Mouse (Mus musculus) right cerebral cortex, postnatal 14 days (tissue): ENCODE results near the gene Rbm10.

Experiments used
- DNase-seq: peaks from one replicate; pipeline ENCODE4 v3.0.0; 2022

Gene Rbm10

GRCm38 (mm10) chrX:20617176-20617902 is at the start of gene Rbm10, which contains the start of gene Ndufb11:
Gene Rbm10 (plus strand): TSS chrX:20617503.
Gene Ndufb11 (minus strand): TSS chrX:20617619.
- DNase-seq = peak; percentile 77

- no peak for DNase-seq
Observed at GRCm38 (mm10) chrX:20571024-20571423, 46.3 kb upstream of the Rbm10 start.

- DNase-seq = no peak
Observed at GRCm38 (mm10) chrX:20572683-20573082, 44.6 kb upstream of the Rbm10 start.

GRCm38 (mm10) chrX:20573927-20574326 is 43.4 kb upstream of the Rbm10 start:
- no peak for DNase-seq

GRCm38 (mm10) chrX:20587968-20588367 is 29.3 kb upstream of the Rbm10 start:
- no peak for DNase-seq

GRCm38 (mm10) chrX:20608500-20608899 is 8.8 kb upstream of the Rbm10 start:
- DNase-seq = no peak

DNA sequence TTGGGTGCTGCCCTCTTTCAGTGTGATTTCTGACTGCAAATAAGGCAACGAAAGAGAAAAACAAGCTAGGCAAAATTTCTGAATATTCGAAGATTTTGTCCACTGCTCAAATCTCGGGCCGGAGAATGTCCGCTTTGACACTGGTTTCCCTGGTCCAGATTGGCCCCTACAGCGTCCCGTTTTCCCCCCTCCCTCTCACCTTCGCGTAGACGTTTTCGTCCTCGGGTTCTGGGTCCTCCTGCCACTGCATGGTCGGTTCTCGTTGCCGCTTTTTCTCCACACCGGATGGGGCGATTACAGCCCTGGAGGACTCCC is 485 bp upstream of the Rbm10 start:
- DNase-seq = no peak

GRCm38 (mm10) chrX:20617903-20618399 is 648 bp downstream of the Rbm10 start:
- DNase-seq = peak; percentile 32

DNA sequence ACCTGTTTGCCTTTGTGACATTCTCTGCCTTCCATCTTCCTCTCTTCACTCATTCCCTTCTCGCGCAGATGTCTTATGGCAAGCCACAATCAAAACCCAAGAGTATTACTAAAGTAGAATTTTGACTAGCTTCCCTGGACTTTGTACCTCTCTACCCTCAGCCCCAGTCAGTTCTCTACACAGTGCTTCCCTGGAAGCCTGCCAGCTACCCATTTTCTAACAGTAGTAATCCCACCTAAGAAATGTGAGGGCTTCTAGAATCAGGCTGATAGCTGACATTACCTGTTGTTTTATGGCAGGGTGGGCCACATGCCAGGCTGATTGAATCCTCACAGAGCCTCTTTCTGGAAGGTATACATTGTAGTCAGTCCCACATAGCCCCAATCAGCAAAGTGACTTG is 20.8 kb downstream of the Rbm10 start:
- no peak for DNase-seq

GRCm38 (mm10) chrX:20644780-20645179 is 27.5 kb downstream of the Rbm10 start:
- DNase-seq = no peak

GRCm38 (mm10) chrX:20657593-20657992 is 40.3 kb downstream of the Rbm10 start:
- DNase-seq = no peak

- peak; percentile 76 for DNase-seq
Observed at GRCm38 (mm10) chrX:20658026-20658652, 40.8 kb downstream of the Rbm10 start, which contains the start of gene Uba1. Gene Uba1 (plus strand): TSS chrX:20658326.

GRCm38 (mm10) chrX:20658891-20659406 is 41.6 kb downstream of the Rbm10 start:
- DNase-seq = no peak

DNA sequence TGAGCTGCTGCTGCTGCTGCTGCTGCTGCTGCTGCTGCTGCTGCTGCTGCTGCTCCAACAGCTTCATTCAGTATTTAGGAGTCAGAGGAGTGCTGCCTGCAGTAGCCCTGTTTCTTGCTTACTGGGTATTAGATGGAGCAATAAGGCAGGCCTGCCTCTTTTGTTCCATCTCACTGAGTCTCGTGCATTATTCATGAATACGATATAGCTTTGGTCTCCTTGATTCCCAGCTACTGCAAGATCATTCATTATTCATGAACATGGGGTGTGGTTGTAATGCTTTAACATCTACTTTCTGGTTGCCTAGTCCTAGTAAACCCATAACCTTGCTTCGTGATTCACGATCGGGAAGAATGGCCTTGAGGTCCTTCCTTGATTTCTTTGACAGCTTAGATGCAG is 45.0 kb downstream of the Rbm10 start:
- DNase-seq = no peak

GRCm38 (mm10) chrX:20662716-20663443 is 45.6 kb downstream of the Rbm10 start:
- DNase-seq = peak; percentile 71

DNA sequence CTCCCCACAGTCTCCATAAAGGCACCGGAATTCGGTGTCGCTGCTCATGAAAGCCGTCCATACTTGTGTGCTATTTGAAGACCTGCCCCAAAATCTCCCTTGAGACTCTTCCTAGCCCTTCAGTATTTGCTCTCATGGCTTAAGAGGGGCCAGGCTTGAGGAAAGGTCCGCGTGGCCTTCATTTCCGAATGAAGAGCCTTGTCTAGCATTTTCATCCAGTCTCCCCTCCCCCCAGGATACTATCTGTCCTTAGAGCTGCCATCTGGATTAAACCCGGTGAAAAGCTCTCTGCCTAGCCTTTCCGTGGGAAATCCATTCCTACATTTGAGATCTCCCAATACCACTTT is 46.1 kb downstream of the Rbm10 start:
- no peak for DNase-seq

DNA sequence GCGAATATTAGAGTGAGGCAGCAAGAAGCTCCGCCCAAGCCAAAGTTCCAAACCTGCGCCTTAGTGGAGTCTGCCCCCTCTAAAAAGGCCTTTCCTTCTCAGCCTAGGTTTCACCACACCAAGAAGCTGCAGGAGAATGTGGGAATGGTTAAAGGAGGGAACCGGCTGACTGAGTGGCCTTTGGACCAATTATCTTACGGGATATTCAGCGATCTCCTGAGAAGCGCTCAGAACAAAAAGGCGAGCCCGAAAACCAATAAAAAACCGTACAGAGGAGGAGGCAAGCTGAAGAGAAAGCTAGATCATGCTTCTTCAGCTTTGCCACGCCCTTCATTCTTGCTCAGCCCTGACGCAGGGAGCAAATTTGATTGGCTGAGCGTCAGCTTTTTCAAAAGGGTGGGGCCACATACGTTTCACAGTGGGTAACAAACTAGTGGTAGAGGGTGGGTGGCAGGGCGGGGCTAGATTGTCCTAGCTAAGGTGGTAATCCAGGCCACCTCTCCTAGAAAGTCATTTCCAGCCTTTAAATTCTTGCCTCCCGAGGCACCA is 70.3 kb downstream of the Rbm10 start, which contains the start of gene Cdk16:
TSS of gene Cdk16 (plus strand) at position 436 of the 549 bp plus-strand sequence.
- peak; percentile 75 for DNase-seq

- DNase-seq = peak; percentile 75
Observed at GRCm38 (mm10) chrX:20688068-20688547, 70.8 kb downstream of the Rbm10 start.

- peak; percentile 39 for DNase-seq
Observed at GRCm38 (mm10) chrX:20688615-20689014, 71.3 kb downstream of the Rbm10 start.

DNA sequence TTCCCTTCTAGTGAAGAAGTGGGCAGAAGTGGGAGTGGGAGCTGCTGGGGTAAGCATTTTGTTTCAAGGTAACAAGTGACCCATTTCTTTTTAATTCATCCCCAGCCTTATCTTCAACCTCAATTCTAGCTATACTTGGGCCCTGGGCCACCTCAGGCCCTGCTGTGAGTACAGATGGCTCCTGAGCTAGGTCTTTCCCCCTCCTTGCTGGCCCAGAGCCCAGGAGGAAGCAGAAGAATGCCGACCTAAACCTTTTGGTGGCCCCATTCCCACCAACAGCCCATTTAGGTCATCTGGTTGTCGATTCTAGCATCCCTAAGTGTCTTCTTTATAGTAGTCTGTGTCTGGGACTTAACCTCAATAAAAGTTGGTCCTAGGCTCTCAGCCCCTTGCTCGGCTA is 74.3 kb downstream of the Rbm10 start:
- no peak for DNase-seq

DNA sequence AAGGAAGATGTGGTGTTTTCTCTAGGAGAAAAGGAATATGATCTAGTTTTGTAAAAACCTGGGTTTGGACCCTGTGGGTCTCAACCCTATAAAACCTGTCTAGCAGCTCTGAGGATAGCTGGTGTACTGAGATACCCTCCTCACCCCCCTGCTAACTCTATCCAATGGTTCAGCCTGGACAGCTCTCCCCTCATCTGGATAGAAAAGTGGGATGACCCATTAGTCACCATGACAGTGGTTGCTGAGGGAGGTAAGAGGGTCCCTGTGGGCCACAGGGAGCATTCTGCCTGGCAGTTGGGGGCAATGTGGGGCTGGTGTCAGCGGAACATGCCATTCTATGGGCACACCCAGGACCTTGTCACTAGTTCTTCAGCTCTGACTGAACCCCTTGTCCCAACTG is 75.3 kb downstream of the Rbm10 start:
- no peak for DNase-seq

- no peak for DNase-seq
Observed at GRCm38 (mm10) chrX:20695842-20696241, 78.5 kb downstream of the Rbm10 start.
